Mouse (Mus musculus) MEL (cell line): ENCODE measurements around the gene Bricd5. TPM values are rescaled to one million over a fixed set of nuclear protein-coding genes. Genes with fewer than 3 reads are reported as not detected.

Experiments used
- DNase-seq: peaks from one replicate; pipeline ENCODE4 v3.0.0; 2011; ENCODE audit warnings: low read depth, low spot score
- H3K27ac ChIP-seq: 2 replicates; pipeline ENCODE4 v1.5.1; 2012; ENCODE audit warnings: low read depth, mild to moderate bottlenecking, control low read depth, low read length, moderate library complexity; ENCODE audit not compliant: control insufficient read depth
- H3K27me3 ChIP-seq, 2 experiments: fragments of 150-350 bp in 1 of 2; sonication (generic) in 1 of 2; 2 replicates each; pipeline ENCODE4 v1.6.1; 2012; ENCODE audit warnings: low read length in 2 of 2, mild to moderate bottlenecking in 2 of 2, improper control_type of control experiment in 1 of 2, moderate library complexity in 1 of 2; ENCODE audit not compliant: insufficient read depth in 2 of 2, control insufficient read depth in 1 of 2
- H3K36me3 ChIP-seq, 2 experiments: 2 replicates each; pipeline ENCODE4 v1.6.1; 2012 to 2014; ENCODE audit warnings: low read length in 2 of 2, improper control_type of control experiment in 1 of 2, inconsistent platforms in 1 of 2, mild to moderate bottlenecking in 1 of 2; ENCODE audit not compliant: insufficient read depth in 2 of 2, control insufficient read depth in 1 of 2
- H3K4me1 ChIP-seq, 2 experiments: fragments of 150-350 bp in 1 of 2; sonication (generic) in 1 of 2; 2 replicates each; pipeline ENCODE4 v1.6.1; 2012; ENCODE audit warnings: low read length in 2 of 2, improper control_type of control experiment in 1 of 2, mild to moderate bottlenecking in 1 of 2; ENCODE audit not compliant: insufficient read depth in 2 of 2, control insufficient read depth in 1 of 2
- H3K4me3 ChIP-seq, 2 experiments: fragments of 150-350 bp in 1 of 2; sonication (generic) in 1 of 2; 2 replicates each; pipeline ENCODE4 v1.5.1; 2012; ENCODE audit warnings: low read depth in 2 of 2, low read length in 2 of 2, mild to moderate bottlenecking in 2 of 2, moderate library complexity in 2 of 2, control low read depth in 1 of 2, improper control_type of control experiment in 1 of 2; ENCODE audit not compliant: control insufficient read depth in 1 of 2, insufficient read depth in 1 of 2
- H3K79me2 ChIP-seq: 2 replicates; pipeline ENCODE4 v1.6.1; 2012; ENCODE audit warnings: mild to moderate bottlenecking, low read length, moderate library complexity; ENCODE audit not compliant: control insufficient read depth, poor library complexity, insufficient read depth
- H3K9ac ChIP-seq: 2 replicates; pipeline ENCODE4 v1.6.1; 2012; ENCODE audit warnings: low read depth, mild to moderate bottlenecking, control low read depth, low read length, moderate library complexity; ENCODE audit not compliant: control insufficient read depth, poor library complexity, severe bottlenecking
- H3K9me3 ChIP-seq: fragments of 150-350 bp; sonication (generic); replicated peaks from 2 replicates; pipeline ENCODE4 v1.6.1; 2012; ENCODE audit warnings: mild to moderate bottlenecking, low read length, improper control_type of control experiment, moderate library complexity; ENCODE audit not compliant: insufficient read depth
- CHD2 ChIP-seq: IDR thresholded peaks from 2 replicates; pipeline ENCODE4 v1.6.1; 2011; ENCODE audit warnings: low read length, improper control_type of control experiment
- CTCF ChIP-seq, 3 experiments: IDR thresholded peaks in 2 of 3; conservative IDR thresholded peaks in 1 of 3; 2 replicates each; pipeline ENCODE4 v1.5.1; 2011 to 2012; ENCODE audit warnings: low read length in 3 of 3, low read depth in 2 of 3, mild to moderate bottlenecking in 2 of 3, improper control_type of control experiment in 1 of 3, inconsistent platforms in 1 of 3, mixed read lengths in 1 of 3, moderate library complexity in 1 of 3; ENCODE audit not compliant: control insufficient read depth in 1 of 3, insufficient read depth in 1 of 3, poor library complexity in 1 of 3, severe bottlenecking in 1 of 3
- EP300 ChIP-seq, 2 experiments: IDR thresholded peaks; 2 replicates each; pipeline ENCODE4 v1.6.1; 2011; ENCODE audit warnings: improper control_type of control experiment in 2 of 2, low read length in 2 of 2, low read depth in 1 of 2, mild to moderate bottlenecking in 1 of 2
- KAT2A ChIP-seq: conservative IDR thresholded peaks from 2 replicates; pipeline ENCODE4 v1.6.1; 2012; ENCODE audit warnings: low read depth, low read length, improper control_type of control experiment, inconsistent platforms
- MAFK ChIP-seq: IDR thresholded peaks from 2 replicates; pipeline ENCODE4 v1.6.1; 2011; ENCODE audit warnings: low read depth, mild to moderate bottlenecking, low read length, improper control_type of control experiment, borderline replicate concordance
- MAX ChIP-seq: IDR thresholded peaks from 2 replicates; pipeline ENCODE4 v1.6.1; 2011; ENCODE audit warnings: low read length, improper control_type of control experiment
- MAZ ChIP-seq: IDR thresholded peaks from 2 replicates; pipeline ENCODE4 v1.6.1; 2012; ENCODE audit warnings: low read depth, mild to moderate bottlenecking, inconsistent platforms, low read length, improper control_type of control experiment
- MEF2A ChIP-seq: IDR thresholded peaks from 2 replicates; pipeline ENCODE4 v1.6.1; 2014; ENCODE audit warnings: low read depth, mild to moderate bottlenecking, inconsistent platforms, low read length, improper control_type of control experiment; ENCODE audit not compliant: poor library complexity, insufficient replicate concordance, severe bottlenecking; ENCODE audit errors: extremely low read depth
- MXI1 ChIP-seq: IDR thresholded peaks from 2 replicates; pipeline ENCODE4 v1.6.1; 2011; ENCODE audit warnings: mild to moderate bottlenecking, low read depth, low read length, improper control_type of control experiment
- MYB ChIP-seq: IDR thresholded peaks from 2 replicates; pipeline ENCODE4 v1.6.1; 2011; ENCODE audit warnings: mild to moderate bottlenecking, low read depth, low read length, improper control_type of control experiment
- UBTF ChIP-seq: IDR thresholded peaks from 2 replicates; pipeline ENCODE4 v1.6.1; 2012; ENCODE audit warnings: low read depth, mild to moderate bottlenecking, inconsistent platforms, low read length, improper control_type of control experiment, moderate library complexity, borderline replicate concordance; ENCODE audit not compliant: insufficient read depth
- USF2 ChIP-seq, 2 experiments: IDR thresholded peaks; 2 replicates each; pipeline ENCODE4 v1.6.1; 2011 to 2012; ENCODE audit warnings: improper control_type of control experiment in 2 of 2, low read length in 2 of 2, borderline replicate concordance in 1 of 2, inconsistent platforms in 1 of 2, low read depth in 1 of 2, mild to moderate bottlenecking in 1 of 2; ENCODE audit not compliant: insufficient read depth in 1 of 2
- polyA plus RNA-seq, 2 experiments: library from polyadenylated mRNA; stranded (reverse) in 1 of 2; unstranded in 1 of 2; fragments of >175 nt in 1 of 2; fragments of >200 nt in 1 of 2; gene quantifications; 2 replicates each; pipeline versions ENCODE4 v1.2.1 to v1.2.4; 2012; ENCODE audit warnings: low replicate concordance in 2 of 2, low read depth in 1 of 2; ENCODE audit not compliant: insufficient read length in 2 of 2, insufficient read depth in 1 of 2, missing spikeins in 1 of 2
- total RNA-seq: library from RNA; depleted of rRNA; stranded (reverse); fragments of 300-350 nt; gene quantifications from 2 replicates; pipeline ENCODE4 v1.2.3, GENCODE M21; 2012

Gene Bricd5
- total and polyA plus RNA-seq, 3 experiments: 0.82 to 2.0 TPM; not detected in 1

GRCm38 (mm10) chr17:24480201-24480826 lies 6.6 kb downstream of the Bricd5 start:
- Histone ChIP-seq H3K27ac (peak overlapping the region; percentile 31), H3K4me3 (peak overlapping the region; percentile 2 to 3; a peak in 2 of 4 replicates), H3K9ac (peak overlapping the region; percentile 53)

DNA sequence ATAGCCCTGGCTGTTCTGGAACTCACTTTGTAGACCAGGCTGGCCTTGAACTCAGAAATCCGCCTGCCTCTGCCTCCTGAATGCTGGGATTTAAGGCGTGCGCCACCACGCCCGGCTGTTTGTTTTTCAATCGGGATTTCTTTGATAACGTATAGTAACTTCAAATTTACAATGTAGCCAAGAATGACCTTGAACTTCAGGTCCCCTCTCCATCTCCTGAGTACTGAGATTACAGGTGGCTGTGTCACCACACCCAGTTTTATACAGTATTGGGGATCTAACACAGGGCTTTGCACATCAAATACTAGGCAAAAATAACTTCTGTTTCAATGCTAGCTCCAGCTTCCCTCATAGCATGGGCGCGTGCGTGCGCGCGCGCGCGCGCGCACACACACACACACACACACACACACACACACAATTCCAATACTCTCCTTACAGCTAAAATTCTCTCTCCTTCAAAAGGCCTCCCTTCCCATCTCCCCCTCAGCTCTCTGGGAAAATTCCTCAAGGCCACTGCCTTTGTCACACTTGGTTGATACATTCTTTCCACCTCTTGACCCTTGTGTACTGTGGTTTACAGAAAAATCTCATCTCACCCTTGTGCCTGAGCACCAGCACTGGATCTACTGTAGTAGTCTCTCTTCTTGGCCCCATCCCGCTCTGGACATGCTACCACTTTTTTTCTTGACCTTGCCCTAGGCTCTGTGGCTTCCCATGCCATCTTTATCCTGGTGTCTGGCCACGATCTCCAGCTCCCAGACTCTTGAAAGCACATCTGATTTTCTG lies 7.5 kb downstream of the Bricd5 start:
- H3K4me3 ChIP-seq: no peak overlapping the region
- H3K79me2 ChIP-seq: peaks cover 7% of the 10 kb centered on the region
- peaks cover 0 to 13% of the 10 kb centered on the region in 2 experiments; a peak in 3 of 4 replicates for H3K4me1 ChIP-seq
- H3K27me3 ChIP-seq: no peaks in the 10 kb centered on the region; a peak in 1 of 4 replicates
- H3K9ac ChIP-seq: no peak overlapping the region
- TF ChIP-seq USF2 (IDR thresholded peaks at IDR 0.05; ENCODE audit: borderline replicate concordance in 1 of 2, insufficient read depth in 1 of 2, low read depth in 1 of 2, low read length in 2 of 2) (no peak), EP300 (IDR thresholded peaks at IDR 0.05; ENCODE audit: low read depth in 1 of 2, low read length in 2 of 2) (no peak), MAZ (no peak), CHD2 (no peak), MAX (no peak), MAFK (no peak), KAT2A (no peak), MEF2A (no peak), MYB (no peak)
- TF ChIP-seq, all 39 proteins: peak for 0
- H3K9me3 ChIP-seq: no peaks in the 10 kb centered on the region
- peaks cover 0 to 8% of the 10 kb centered on the region in 2 experiments; a peak in 2 of 4 replicates for H3K36me3 ChIP-seq
- no peak for DNase-seq
- H3K27ac ChIP-seq: no peak overlapping the region

More at GRCm38 (mm10) chr17:24480201-24480826, 6.6 kb downstream of the Bricd5 start:
- peaks cover 0 to 13% of the 10 kb centered on the region in 2 experiments; a peak in 3 of 4 replicates for H3K4me1 ChIP-seq
- H3K27me3 ChIP-seq: no peaks in the 10 kb centered on the region
- peaks cover 7% of the 10 kb centered on the region for H3K79me2 ChIP-seq
- H3K9me3 ChIP-seq: no peaks in the 10 kb centered on the region
- DNase-seq: peak; percentile 72
- no peak for TF ChIP-seq UBTF
- TF ChIP-seq MAZ: peak; percentile 61; the same call in 1 of the 2 replicates
- peak; percentile 12 to 36 (median 24); a peak in 2 of 6 replicates for TF ChIP-seq CTCF (IDR thresholded peaks at IDR 0.05 in 2 of 3, conservative IDR thresholded peaks at IDR 0.05 in 1 of 3; ENCODE audit: control insufficient read depth in 1 of 3, insufficient read depth in 1 of 3, low read depth in 2 of 3, low read length in 3 of 3, poor library complexity in 1 of 3, severe bottlenecking in 1 of 3)
- 0 out of 2 replicates have a peak, but pooled peaks have one; percentile 22 for TF ChIP-seq MXI1
- H3K36me3 ChIP-seq: peaks cover 0 to 8% of the 10 kb centered on the region in 2 experiments; a peak in 2 of 4 replicates
